Mouse (Mus musculus): Measurements from ENCODE around the gene Pds5b. TPM values are rescaled to one million over a fixed set of nuclear protein-coding genes. Genes with fewer than 3 reads are reported as not detected.
"Not testable (repeated sequence)": the region's sequence is repeated elsewhere in the genome, so short reads cannot be mapped to it uniquely, and the experiment has no call there.

The Pds5b gene
- total RNA-seq (2021): 10 to 100 TPM; 15.6 to 16.1 TPM
- polyA plus RNA-seq (2012; rRNA removed): 3.7 and 9.7 TPM in 2 replicates
- long read RNA-seq, full-length matches to known transcripts: 6 of 8 reads
- long read RNA-seq, partial matches to known transcripts: 1 of 8 reads
- long read RNA-seq, other reads (novel, unspliced or antisense): 1 of 8 reads

GRCm38 (mm10) chr5:150673153-150673835, at the start of gene Pds5b:
TSS of gene Pds5b (plus strand) at chr5:150673739.
- intact Hi-C loops (cut with DNase I): loop anchor here (1.0 to 5.0 kb wide), 3 partner anchors 8 to 695 kb away; no protein-coding TSS in a partner anchor
- Histone ChIP-seq H3K36me3 (ENCODE audit: control insufficient read depth, insufficient read depth, low read length) (no peaks in the 10 kb centered on the region; the same call in 1 of the 2 replicates), H3K27ac (peak within 1 kb of the TSS; percentile 85), H3K27me3 (ENCODE audit: control insufficient read depth, insufficient read depth, low read length) (no peaks in the 10 kb centered on the region), H3K4me3 (peak within 1 kb of the TSS; percentile 75), H3K79me2 (replicated peaks; ENCODE audit: control insufficient read depth, insufficient read depth, low read length) (0 out of 2 replicates have a peak, but pooled peaks cover 1% of the 10 kb centered on the region), H3K4me1 (ENCODE audit: control insufficient read depth, insufficient read depth, low read length) (no peaks in the 10 kb centered on the region; the same call in 1 of the 2 replicates), H3K9ac (ENCODE audit: low read depth, low read length) (peak within 1 kb of the TSS; percentile 97)
- DNase-seq: peak; percentile 95 to 97
- TF ChIP-seq EP300 (IDR thresholded peaks at IDR 0.05; ENCODE audit: insufficient read depth, low read depth, low read length) (no peak; the same call in 1 of the 2 replicates), CTCF (IDR thresholded peaks at IDR 0.05) (peak; percentile 80), POLR2A (IDR thresholded peaks at IDR 0.05; ENCODE audit: insufficient read depth, low read depth, low read length) (0 out of 2 replicates have a peak, but pooled peaks have one; percentile 15)
- 13% methylated on average over 49 of the region's 49 CpGs for WGBS

DNA sequence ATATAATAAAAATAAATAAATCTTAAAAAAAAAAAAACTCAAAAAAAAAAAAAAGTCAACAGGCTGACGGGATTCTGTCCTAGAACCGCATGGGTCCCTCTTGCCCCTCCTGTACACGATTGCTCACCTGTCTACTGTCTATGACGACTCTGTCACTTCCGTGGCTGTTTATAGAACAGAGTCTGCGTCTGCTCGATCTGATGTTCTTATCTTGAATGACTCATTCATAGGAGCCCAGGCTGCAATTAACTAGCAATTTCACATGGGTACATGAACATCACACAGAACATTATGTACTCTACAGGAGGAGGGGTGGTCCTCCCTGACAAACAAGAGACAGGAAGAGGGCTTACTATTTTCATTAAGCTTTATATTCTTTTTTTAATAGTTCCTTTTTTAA, 48.0 kb upstream of the Pds5b start:
- WGBS: 48% methylated on average over 7 of the region's 7 CpGs
- Histone ChIP-seq H3K4me1 (ENCODE audit: control insufficient read depth, insufficient read depth, low read length) (no peaks in the 10 kb centered on the region; the same call in 1 of the 2 replicates), H3K4me3 (no peak overlapping the region), H3K79me2 (replicated peaks; ENCODE audit: control insufficient read depth, insufficient read depth, low read length) (no peaks in the 10 kb centered on the region; the same call in 1 of the 2 replicates), H3K36me3 (ENCODE audit: control insufficient read depth, insufficient read depth, low read length) (no peaks in the 10 kb centered on the region), H3K27me3 (ENCODE audit: control insufficient read depth, insufficient read depth, low read length) (no peaks in the 10 kb centered on the region), H3K9ac (ENCODE audit: low read depth, low read length) (no peak overlapping the region), H3K27ac (no peak overlapping the region)
- no peak for DNase-seq
- TF ChIP-seq EP300 (IDR thresholded peaks at IDR 0.05; ENCODE audit: insufficient read depth, low read depth, low read length) (no peak), CTCF (IDR thresholded peaks at IDR 0.05) (no peak), POLR2A (IDR thresholded peaks at IDR 0.05; ENCODE audit: insufficient read depth, low read depth, low read length) (no peak)
- intact Hi-C loops (cut with DNase I): no loop called here

DNA sequence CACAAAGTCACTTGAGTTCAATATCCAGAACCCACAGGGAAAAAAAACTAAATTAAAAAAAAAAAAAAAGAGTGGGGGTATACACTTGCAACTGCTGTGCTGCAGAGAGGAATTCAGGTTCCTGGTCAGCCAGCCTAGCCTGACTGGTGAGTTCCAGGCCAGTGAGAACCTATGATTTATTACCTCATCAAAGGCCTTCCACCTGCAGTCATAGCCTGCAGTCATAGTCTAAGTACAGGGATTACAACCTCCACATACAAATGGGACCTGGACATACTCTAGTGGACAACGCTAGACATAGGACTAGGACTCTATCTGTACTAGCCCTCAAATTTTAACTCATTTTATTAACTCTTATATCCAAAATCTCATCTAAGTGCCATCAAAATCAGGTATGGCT, 44.3 kb upstream of the Pds5b start:
- H3K27me3 ChIP-seq (ENCODE audit: control insufficient read depth, insufficient read depth, low read length): no peaks in the 10 kb centered on the region
- 100% methylated on average over 1 of the region's 1 CpGs for WGBS
- intact Hi-C loops (cut with DNase I): no loop called here
- H3K9ac ChIP-seq (ENCODE audit: low read depth, low read length): no peak overlapping the region
- no peak overlapping the region for H3K4me3 ChIP-seq
- H3K4me1 ChIP-seq (ENCODE audit: control insufficient read depth, insufficient read depth, low read length): no peaks in the 10 kb centered on the region; the same call in 1 of the 2 replicates
- no peaks in the 10 kb centered on the region; the same call in 1 of the 2 replicates for H3K79me2 ChIP-seq (replicated peaks; ENCODE audit: control insufficient read depth, insufficient read depth, low read length)
- no peak for DNase-seq
- no peak overlapping the region for H3K27ac ChIP-seq
- TF ChIP-seq EP300 (IDR thresholded peaks at IDR 0.05; ENCODE audit: insufficient read depth, low read depth, low read length): no peak
- no peak for TF ChIP-seq POLR2A (IDR thresholded peaks at IDR 0.05; ENCODE audit: insufficient read depth, low read depth, low read length)
- no peak for TF ChIP-seq CTCF (IDR thresholded peaks at IDR 0.05)
- no peaks in the 10 kb centered on the region for H3K36me3 ChIP-seq (ENCODE audit: control insufficient read depth, insufficient read depth, low read length)

- Histone ChIP-seq H3K4me1 (ENCODE audit: control insufficient read depth, insufficient read depth, low read length) (no peaks in the 10 kb centered on the region; the same call in 1 of the 2 replicates), H3K27me3 (ENCODE audit: control insufficient read depth, insufficient read depth, low read length) (no peaks in the 10 kb centered on the region), H3K36me3 (ENCODE audit: control insufficient read depth, insufficient read depth, low read length) (no peaks in the 10 kb centered on the region), H3K27ac (no peak overlapping the region), H3K9ac (ENCODE audit: low read depth, low read length) (no peak overlapping the region), H3K4me3 (no peak overlapping the region), H3K79me2 (replicated peaks; ENCODE audit: control insufficient read depth, insufficient read depth, low read length) (no peaks in the 10 kb centered on the region; the same call in 1 of the 2 replicates)
- WGBS: 65% methylated on average over 2 of the region's 2 CpGs
- no peak for DNase-seq
- intact Hi-C loops (cut with DNase I): no loop called here
- TF ChIP-seq POLR2A (IDR thresholded peaks at IDR 0.05; ENCODE audit: insufficient read depth, low read depth, low read length) (no peak), CTCF (IDR thresholded peaks at IDR 0.05) (no peak), EP300 (IDR thresholded peaks at IDR 0.05; ENCODE audit: insufficient read depth, low read depth, low read length) (no peak)
Measured at GRCm38 (mm10) chr5:150629692-150630091, 43.8 kb upstream of the Pds5b start.

DNA sequence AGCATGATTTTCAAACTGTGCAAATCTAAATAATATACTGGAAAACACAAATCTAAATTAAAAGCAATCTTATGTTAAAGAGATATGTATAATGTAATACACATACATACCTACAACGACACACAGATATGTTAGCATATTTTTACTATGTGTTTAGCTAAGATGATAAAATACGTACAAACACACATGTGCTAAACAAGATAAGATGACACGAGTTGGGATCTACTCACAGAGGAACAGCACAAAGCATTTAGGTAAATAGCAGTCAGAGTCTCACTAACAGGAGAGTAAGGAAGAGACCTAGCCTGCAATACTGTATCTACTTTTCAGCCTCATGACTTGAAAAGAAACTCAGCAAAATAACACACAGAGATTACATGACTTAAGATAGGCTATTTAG, 32.1 kb upstream of the Pds5b start:
- no peak overlapping the region for H3K9ac ChIP-seq (ENCODE audit: low read depth, low read length)
- WGBS: 70% methylated on average over 3 of the region's 3 CpGs
- intact Hi-C loops (cut with DNase I): no loop called here

DNA sequence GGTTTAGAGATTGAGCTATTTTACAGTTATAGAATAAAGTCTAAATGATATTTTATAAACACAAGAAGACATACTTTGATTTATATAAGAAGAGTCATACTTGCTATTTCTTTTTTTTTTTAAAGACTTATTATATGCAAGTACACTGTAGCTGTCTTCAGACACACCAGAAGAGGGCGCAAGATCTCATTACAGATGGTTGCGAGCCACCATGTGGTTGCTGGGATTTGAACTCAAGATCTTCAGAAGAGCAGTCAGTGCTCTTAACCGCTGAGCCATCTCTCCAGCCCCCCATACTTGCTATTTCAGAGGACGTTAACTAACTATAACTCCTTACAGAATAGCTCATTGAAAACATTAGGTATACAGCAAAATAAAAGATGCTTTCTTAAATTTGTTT, 30.1 kb upstream of the Pds5b start:
- H3K9ac ChIP-seq (ENCODE audit: low read depth, low read length); DNase-seq; H3K4me3 ChIP-seq; H3K27me3 ChIP-seq (ENCODE audit: control insufficient read depth, insufficient read depth, low read length); H3K79me2 ChIP-seq (replicated peaks; ENCODE audit: control insufficient read depth, insufficient read depth, low read length); H3K27ac ChIP-seq; H3K4me1 ChIP-seq (ENCODE audit: control insufficient read depth, insufficient read depth, low read length); intact Hi-C loops (cut with DNase I): not testable (repeated sequence)
- TF ChIP-seq CTCF (IDR thresholded peaks at IDR 0.05): peak; percentile 32
- peaks cover 11% of the 10 kb centered on the region for H3K36me3 ChIP-seq (ENCODE audit: control insufficient read depth, insufficient read depth, low read length)
- WGBS: 97% methylated on average over 4 of the region's 4 CpGs

More for the DNA sequence above, 32.1 kb upstream of the Pds5b start:
- Histone ChIP-seq H3K79me2 (replicated peaks; ENCODE audit: control insufficient read depth, insufficient read depth, low read length) (no peaks in the 10 kb centered on the region), H3K4me1 (ENCODE audit: control insufficient read depth, insufficient read depth, low read length) (no peaks in the 10 kb centered on the region), H3K27ac (no peak overlapping the region), H3K27me3 (ENCODE audit: control insufficient read depth, insufficient read depth, low read length) (no peaks in the 10 kb centered on the region), H3K4me3 (no peak overlapping the region), H3K36me3 (ENCODE audit: control insufficient read depth, insufficient read depth, low read length) (peaks cover 8% of the 10 kb centered on the region)
- TF ChIP-seq CTCF (IDR thresholded peaks at IDR 0.05) (no peak), POLR2A (IDR thresholded peaks at IDR 0.05; ENCODE audit: insufficient read depth, low read depth, low read length) (no peak), EP300 (IDR thresholded peaks at IDR 0.05; ENCODE audit: insufficient read depth, low read depth, low read length) (no peak)
- no peak for DNase-seq
